Comparison of ENCODE assay signal across 8 mouse cellular contexts in genomic region chr2:126553291-126553639, GRCm38 (mm10). TPM values are rescaled to one million over a fixed set of nuclear protein-coding genes. Genes with fewer than 3 reads are reported as not detected.
DNase-seq lines count a peak whose midpoint lies in the region; ATAC-seq and TF ChIP-seq lines count a peak whose summit lies in the region.

No protein-coding gene starts in this region.

- peaks cover 4% of the 10 kb centered on the region; the same call in 1 of the 2 replicates for H3K4me1 ChIP-seq in neural tube, embryonic 11.5 days (ENCODE audit: control insufficient read depth, insufficient read depth, low read length)
- H3K4me1 ChIP-seq in limb, embryonic 14.5 days (ENCODE audit: control insufficient read depth, insufficient read depth, low read length) = peaks cover 8% of the 10 kb centered on the region; the same call in 1 of the 2 replicates
- no peaks in the 10 kb centered on the region for H3K4me1 ChIP-seq in stomach, postnatal 0 days (replicated peaks; ENCODE audit: control insufficient read depth, insufficient read depth)

- H3K4me3 ChIP-seq in neural tube, embryonic 11.5 days (ENCODE audit: low read depth, low read length) = peak overlapping the region; percentile 53
- H3K4me3 ChIP-seq in limb, embryonic 14.5 days (replicated peaks; ENCODE audit: low read length) = peak overlapping the region; percentile 55
- H3K4me3 ChIP-seq in stomach, postnatal 0 days (ENCODE audit: low read depth, low read length) = peak overlapping the region; percentile 45

- H3K27ac ChIP-seq in neural tube, embryonic 11.5 days (ENCODE audit: low read depth, low read length) = no peak overlapping the region
- no peak overlapping the region for H3K27ac ChIP-seq in limb, embryonic 14.5 days (replicated peaks; ENCODE audit: low read depth, low read length)
- no peak overlapping the region for H3K27ac ChIP-seq in stomach, postnatal 0 days (replicated peaks)

- no peak for TF ChIP-seq CTCF in stomach, postnatal 0 days (IDR thresholded peaks at IDR 0.05; ENCODE audit: low read depth)

- H3K36me3 ChIP-seq in neural tube, embryonic 11.5 days (ENCODE audit: control insufficient read depth, insufficient read depth, low read length) = no peaks in the 10 kb centered on the region
- H3K36me3 ChIP-seq in limb, embryonic 14.5 days (ENCODE audit: control insufficient read depth, insufficient read depth, low read length) = no peaks in the 10 kb centered on the region
- no peaks in the 10 kb centered on the region for H3K36me3 ChIP-seq in stomach, postnatal 0 days (ENCODE audit: control insufficient read depth, insufficient read depth, low read length)

- DNase-seq in embryo, embryonic 10 days (ENCODE audit: low spot score) = peak; percentile 21
- no peak for DNase-seq in embryo, embryonic 11 days
- DNase-seq in neural tube, embryonic 11.5 days (ENCODE audit: low spot score) = no peak
- no peak for DNase-seq in neural tube, embryonic 10.5 days (ENCODE audit: extremely low spot score, low spot score)
- no peak for DNase-seq in limb, embryonic 14.5 days (ENCODE audit: low spot score)
- peak; percentile 23 for DNase-seq in stomach, postnatal 0 days (ENCODE audit: low spot score)
- DNase-seq in right cerebral cortex, adult 2 months (ENCODE audit: low spot score in 2 of 2) = no peak
- no peak for DNase-seq in right cerebral cortex, adult 18-20 months

- TF ChIP-seq POLR2A in limb, embryonic 14.5 days (IDR thresholded peaks at IDR 0.05; ENCODE audit: borderline replicate concordance, extremely low read depth, insufficient read depth, insufficient read length) = no peak

- TF ChIP-seq EP300 in stomach, postnatal 0 days (optimal IDR thresholded peaks at IDR 0.05) = no peak

- H3K9me3 ChIP-seq in neural tube, embryonic 11.5 days (ENCODE audit: control insufficient read depth, low read length) = no peaks in the 10 kb centered on the region
- H3K9me3 ChIP-seq in limb, embryonic 14.5 days (ENCODE audit: control insufficient read depth, low read length) = no peaks in the 10 kb centered on the region
- no peaks in the 10 kb centered on the region for H3K9me3 ChIP-seq in stomach, postnatal 0 days (ENCODE audit: control insufficient read depth, low read length)

- no peak for ATAC-seq in neural tube, embryonic 11.5 days (ENCODE audit: insufficient read depth, low FRiP score, low TSS enrichment)
- no peak for ATAC-seq in limb, embryonic 14.5 days (ENCODE audit: low FRiP score, low read depth)
- 0 out of 2 replicates have a peak, but pooled peaks have one; percentile 21 for ATAC-seq in stomach, postnatal 0 days (ENCODE audit: low FRiP score, low TSS enrichment)

- peak overlapping the region; percentile 52 for H3K9ac ChIP-seq in neural tube, embryonic 11.5 days (ENCODE audit: low read length)
- peak overlapping the region; percentile 48 for H3K9ac ChIP-seq in limb, embryonic 14.5 days (ENCODE audit: low read depth, low read length, severe bottlenecking)
- peak overlapping the region; percentile 38; the same call in 1 of the 2 replicates for H3K9ac ChIP-seq in stomach, postnatal 0 days (ENCODE audit: low read length)

- peaks cover 29% of the 10 kb centered on the region for H3K27me3 ChIP-seq in neural tube, embryonic 11.5 days (ENCODE audit: control insufficient read depth, insufficient read depth, low read length)
- H3K27me3 ChIP-seq in limb, embryonic 14.5 days (ENCODE audit: control insufficient read depth, insufficient read depth, low read length) = peaks cover 49% of the 10 kb centered on the region
- peaks cover 5% of the 10 kb centered on the region; the same call in 1 of the 2 replicates for H3K27me3 ChIP-seq in stomach, postnatal 0 days (ENCODE audit: control insufficient read depth, insufficient read depth, low read length)

- 2% methylated on average over 26 of the region's 26 CpGs for WGBS in neural tube, embryonic 11.5 days
- WGBS in limb, embryonic 14.5 days = 2% methylated on average over 26 of the region's 26 CpGs
- 2% methylated on average over 26 of the region's 26 CpGs for WGBS in stomach, postnatal 0 days

- H3K4me2 ChIP-seq in neural tube, embryonic 11.5 days (ENCODE audit: low read depth) = peak overlapping the region; percentile 97
- H3K4me2 ChIP-seq in limb, embryonic 14.5 days (replicated peaks; ENCODE audit: low read depth, low read length, severe bottlenecking) = peak overlapping the region; percentile 97
- H3K4me2 ChIP-seq in stomach, postnatal 0 days (replicated peaks; ENCODE audit: low read depth) = peak overlapping the region; percentile 93

RNA-seq across cellular contexts. Expression of gene Slc27a2, which starts 1.1 kb away (rescaled TPM):
- polyA plus RNA-seq in neural tube, embryonic 11.5 days (2014; fragmentation: Nextera tagmentation; extraction: Ambion mirVana) = 0.51 and 0.69 TPM in 2 replicates
- polyA plus RNA-seq in limb, embryonic 14.5 days (2012; rRNA removed) = 0.58 and 0.94 TPM in 2 replicates
- 0.29 and 0.51 TPM in 2 replicates for polyA plus RNA-seq in limb, embryonic 14.5 days (2014; fragmentation: Nextera tagmentation; extraction: Ambion mirVana)
- polyA plus RNA-seq in stomach, postnatal 0 days (2015; fragmentation: Nextera tagmentation; extraction: Ambion mirVana) = 1.1 and 2.4 TPM in 2 replicates

RNA-seq across cellular contexts. Expression of gene Atp8b4, which starts 52.8 kb away (rescaled TPM):
- 0.09 TPM in 1 of 2 replicates, not detected in the other for polyA plus RNA-seq in neural tube, embryonic 11.5 days (2014; fragmentation: Nextera tagmentation; extraction: Ambion mirVana)
- 0.40 and 0.63 TPM in 2 replicates for polyA plus RNA-seq in limb, embryonic 14.5 days (2012; rRNA removed)
- 0.36 and 0.48 TPM in 2 replicates for polyA plus RNA-seq in limb, embryonic 14.5 days (2014; fragmentation: Nextera tagmentation; extraction: Ambion mirVana)
- polyA plus RNA-seq in stomach, postnatal 0 days (2015; fragmentation: Nextera tagmentation; extraction: Ambion mirVana) = 0.07 TPM in 2 replicates

Comparison
In these comparisons a context has a peak if more than half of its experiments do, and no peak if none do; other contexts are left out.
1. DNase-seq: peak in embryo, embryonic 10 days (single experiment) and stomach, postnatal 0 days (single experiment); none in embryo, embryonic 11 days (single experiment), neural tube, embryonic 11.5 days (single experiment), neural tube, embryonic 10.5 days (single experiment), limb, embryonic 14.5 days (single experiment), right cerebral cortex, adult 2 months (0 of 2) and right cerebral cortex, adult 18-20 months (single experiment).
2. Peak in every context shown above with its lines, with median percentiles within 50 percentile points of each other: H3K4me2 ChIP-seq, H3K4me3 ChIP-seq and H3K9ac ChIP-seq.